Mouse (Mus musculus): ENCODE data around the gene Slc35b3. TPM values are rescaled to one million over a fixed set of nuclear protein-coding genes. Genes with fewer than 3 reads are reported as not detected.
A peak's percentile ranks its signal among the peaks of the same experiment; 100 is the strongest.

Gene Slc35b3
- total and polyA plus RNA-seq, 2 experiments from 2014 or later = 17.0 to 27.2 TPM

DNA sequence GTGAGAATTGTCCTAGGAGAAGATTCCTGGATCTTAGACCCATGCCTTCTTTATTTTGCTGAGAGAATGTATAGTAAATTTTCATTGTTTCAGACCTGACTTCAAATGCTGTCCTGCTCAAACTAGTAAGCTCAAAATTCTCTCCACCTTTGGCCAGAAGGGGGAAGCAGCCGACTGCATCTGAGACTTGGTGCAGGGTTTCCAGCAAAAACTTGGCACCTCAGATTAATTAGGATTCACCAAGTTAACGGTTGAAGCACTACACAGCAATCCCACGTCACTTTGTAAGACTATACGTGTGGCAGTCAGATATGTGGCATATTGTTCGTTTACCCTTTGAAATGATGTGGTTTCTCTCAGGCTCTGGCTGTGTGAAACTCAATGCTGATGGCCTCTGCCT, 31.9 kb upstream of the Slc35b3 start:
- Histone ChIP-seq H3K9me3 (ENCODE audit: low read length) (no peaks in the 10 kb centered on the region), H3K4me1 (ENCODE audit: insufficient read depth, low read length) (no peaks in the 10 kb centered on the region), H3K27me3 (ENCODE audit: insufficient read depth, low read length) (no peaks in the 10 kb centered on the region), H3K9ac (replicated peaks; ENCODE audit: low read length, poor library complexity, severe bottlenecking) (no peak overlapping the region), H3K4me3 (ENCODE audit: low read depth, low read length) (no peak overlapping the region), H3K4me2 (ENCODE audit: low read depth, low read length, poor library complexity, severe bottlenecking) (no peak overlapping the region), H3K36me3 (ENCODE audit: insufficient read depth, low read length) (no peaks in the 10 kb centered on the region), H3K27ac (ENCODE audit: low read depth, low read length) (no peak overlapping the region)
- TF ChIP-seq CTCF (IDR thresholded peaks at IDR 0.05) = peak; percentile 89
- ATAC-seq (ENCODE audit: low FRiP score) (no peak; the same call in 1 of the 2 replicates), DNase-seq (ENCODE audit: low spot score) (peak; percentile 85)
- WGBS = 22% methylated on average over 5 of the region's 5 CpGs

GRCm38 (mm10) chr13:38983751-38984150, 23.1 kb upstream of the Slc35b3 start:
- H3K9ac ChIP-seq (replicated peaks; ENCODE audit: low read length, poor library complexity, severe bottlenecking) = no peak overlapping the region
- TF ChIP-seq CTCF (IDR thresholded peaks at IDR 0.05) = no peak
- WGBS = 89% methylated on average over 5 of the region's 5 CpGs
- no peaks in the 10 kb centered on the region for H3K9me3 ChIP-seq (ENCODE audit: low read length)
- no peaks in the 10 kb centered on the region for H3K4me1 ChIP-seq (ENCODE audit: insufficient read depth, low read length)
- no peak overlapping the region for H3K4me3 ChIP-seq (ENCODE audit: low read depth, low read length)
- H3K27ac ChIP-seq (ENCODE audit: low read depth, low read length) = no peak overlapping the region
- H3K36me3 ChIP-seq (ENCODE audit: insufficient read depth, low read length) = no peaks in the 10 kb centered on the region
- DNase-seq (ENCODE audit: low spot score) (no peak), ATAC-seq (ENCODE audit: low FRiP score) (no peak)
- H3K4me2 ChIP-seq (ENCODE audit: low read depth, low read length, poor library complexity, severe bottlenecking) = no peak overlapping the region
- no peaks in the 10 kb centered on the region for H3K27me3 ChIP-seq (ENCODE audit: insufficient read depth, low read length)

DNA sequence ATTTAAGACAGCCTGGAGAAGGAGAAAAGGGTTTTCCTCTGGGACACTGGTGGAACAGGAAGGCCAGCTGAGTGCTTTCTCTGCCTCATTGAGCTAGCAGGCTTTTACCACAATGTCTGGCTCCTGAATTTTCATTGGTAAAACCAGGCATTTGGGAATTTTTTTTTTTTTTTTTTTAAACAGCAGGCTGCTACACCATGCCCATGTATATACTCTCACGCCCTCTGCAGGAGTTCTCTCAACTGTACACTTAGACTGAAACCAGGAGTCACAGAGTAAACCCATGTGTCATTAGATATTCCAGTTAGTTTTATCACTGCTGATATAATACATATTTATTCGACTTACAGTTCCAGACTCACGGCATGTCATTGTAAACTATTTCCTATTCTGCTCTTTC, 20.2 kb upstream of the Slc35b3 start:
- no peak for DNase-seq (ENCODE audit: low spot score)
- 79% methylated on average over 3 of the region's 3 CpGs for WGBS
- Histone ChIP-seq H3K9me3 (ENCODE audit: low read length) (no peaks in the 10 kb centered on the region), H3K27ac (ENCODE audit: low read depth, low read length) (no peak overlapping the region), H3K9ac (replicated peaks; ENCODE audit: low read length, poor library complexity, severe bottlenecking) (no peak overlapping the region), H3K4me3 (ENCODE audit: low read depth, low read length) (no peak overlapping the region), H3K4me1 (ENCODE audit: insufficient read depth, low read length) (no peaks in the 10 kb centered on the region), H3K27me3 (ENCODE audit: insufficient read depth, low read length) (no peaks in the 10 kb centered on the region), H3K36me3 (ENCODE audit: insufficient read depth, low read length) (no peaks in the 10 kb centered on the region), H3K4me2 (ENCODE audit: low read depth, low read length, poor library complexity, severe bottlenecking) (no peak overlapping the region)
- ATAC-seq (ENCODE audit: low FRiP score) = no peak
- no peak for TF ChIP-seq CTCF (IDR thresholded peaks at IDR 0.05)

- no peaks in the 10 kb centered on the region for H3K9me3 ChIP-seq (ENCODE audit: low read length)
- no peak for DNase-seq (ENCODE audit: low spot score)
- H3K9ac ChIP-seq (replicated peaks; ENCODE audit: low read length, poor library complexity, severe bottlenecking) = no peak overlapping the region
- no peak overlapping the region for H3K4me2 ChIP-seq (ENCODE audit: low read depth, low read length, poor library complexity, severe bottlenecking)
- H3K36me3 ChIP-seq (ENCODE audit: insufficient read depth, low read length) = no peaks in the 10 kb centered on the region
- 89% methylated on average over 6 of the region's 6 CpGs for WGBS
- no peaks in the 10 kb centered on the region for H3K4me1 ChIP-seq (ENCODE audit: insufficient read depth, low read length)
- no peak for TF ChIP-seq CTCF (IDR thresholded peaks at IDR 0.05)
- no peaks in the 10 kb centered on the region for H3K27me3 ChIP-seq (ENCODE audit: insufficient read depth, low read length)
- no peak for ATAC-seq (ENCODE audit: low FRiP score)
- H3K27ac ChIP-seq (ENCODE audit: low read depth, low read length) = no peak overlapping the region
- H3K4me3 ChIP-seq (ENCODE audit: low read depth, low read length) = no peak overlapping the region
Measured at GRCm38 (mm10) chr13:38976978-38977377, 16.3 kb upstream of the Slc35b3 start.

DNA sequence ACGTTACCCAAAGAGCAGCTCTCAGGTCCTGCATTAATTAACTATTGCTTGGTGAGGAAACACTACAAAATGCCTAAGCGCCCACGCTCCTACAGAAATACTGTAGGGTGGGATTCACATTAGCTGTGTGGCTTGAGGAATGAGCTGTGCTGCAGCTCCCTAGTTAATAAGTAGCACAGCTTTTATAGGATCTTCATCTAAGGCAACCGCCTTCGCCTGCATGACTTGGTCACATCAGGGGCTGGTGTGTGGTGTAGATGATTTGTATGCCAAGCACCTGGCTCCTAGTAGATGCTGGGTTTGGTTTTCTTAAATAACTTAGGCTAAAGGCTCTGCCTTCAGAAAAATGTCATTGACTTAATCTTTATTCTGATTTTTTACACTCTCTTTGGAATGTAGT, 15.2 kb upstream of the Slc35b3 start:
- DNase-seq (ENCODE audit: low spot score) (no peak), ATAC-seq (ENCODE audit: low FRiP score) (no peak)
- Histone ChIP-seq H3K9ac (replicated peaks; ENCODE audit: low read length, poor library complexity, severe bottlenecking) (no peak overlapping the region), H3K9me3 (ENCODE audit: low read length) (no peaks in the 10 kb centered on the region), H3K4me2 (ENCODE audit: low read depth, low read length, poor library complexity, severe bottlenecking) (no peak overlapping the region), H3K4me3 (ENCODE audit: low read depth, low read length) (no peak overlapping the region), H3K36me3 (ENCODE audit: insufficient read depth, low read length) (no peaks in the 10 kb centered on the region), H3K27me3 (ENCODE audit: insufficient read depth, low read length) (no peaks in the 10 kb centered on the region), H3K4me1 (ENCODE audit: insufficient read depth, low read length) (no peaks in the 10 kb centered on the region), H3K27ac (ENCODE audit: low read depth, low read length) (no peak overlapping the region)
- 94% methylated on average over 5 of the region's 5 CpGs for WGBS
- TF ChIP-seq CTCF (IDR thresholded peaks at IDR 0.05) = no peak

GRCm38 (mm10) chr13:38972602-38973001, 11.9 kb upstream of the Slc35b3 start:
- WGBS = 13% methylated on average over 6 of the region's 6 CpGs
- no peak for ATAC-seq (ENCODE audit: low FRiP score)

More at GRCm38 (mm10) chr13:38972602-38973001, 11.9 kb upstream of the Slc35b3 start:
- no peak overlapping the region for H3K27ac ChIP-seq (ENCODE audit: low read depth, low read length)
- H3K9ac ChIP-seq (replicated peaks; ENCODE audit: low read length, poor library complexity, severe bottlenecking) = no peak overlapping the region
- H3K4me1 ChIP-seq (ENCODE audit: insufficient read depth, low read length) = no peaks in the 10 kb centered on the region
- no peak for DNase-seq (ENCODE audit: low spot score)
- H3K36me3 ChIP-seq (ENCODE audit: insufficient read depth, low read length) = no peaks in the 10 kb centered on the region
- H3K9me3 ChIP-seq (ENCODE audit: low read length) = no peaks in the 10 kb centered on the region
- no peak overlapping the region for H3K4me2 ChIP-seq (ENCODE audit: low read depth, low read length, poor library complexity, severe bottlenecking)
- TF ChIP-seq CTCF (IDR thresholded peaks at IDR 0.05) = no peak
- H3K27me3 ChIP-seq (ENCODE audit: insufficient read depth, low read length) = no peaks in the 10 kb centered on the region
- no peak overlapping the region for H3K4me3 ChIP-seq (ENCODE audit: low read depth, low read length)

Data from midbrain, postnatal 0 days (tissue).